ENCODE assay signal across 31 mouse cellular contexts in genomic region chrX:160958593-160959131, GRCm38 (mm10). TPM values are rescaled to one million over a fixed set of nuclear protein-coding genes. Genes with fewer than 3 reads are reported as not detected.
DNase-seq lines count a peak whose midpoint lies in the region; ATAC-seq and TF ChIP-seq lines count a peak whose summit lies in the region.
"Had no signal": no experiment of that assay in that cellular context is flagged by ENCODE, and none has a peak within 500 bp of the region (broad histone marks: within the 10 kb centered on the region; RNA-seq: fewer than 3 reads in every experiment).

No protein-coding gene starts in this region.

- intact Hi-C loops in left cerebral cortex, postnatal 4 days (cut with DNase I) = loop anchor here (10.0 kb wide), 1 partner anchor 64 kb away; no protein-coding TSS in a partner anchor

- no peaks in the 10 kb centered on the region for H3K36me3 ChIP-seq in forebrain, embryonic 13.5 days (ENCODE audit: poor library complexity, severe bottlenecking)
- no peaks in the 10 kb centered on the region for H3K36me3 ChIP-seq in forebrain, embryonic 10.5 days (replicated peaks)
- no peaks in the 10 kb centered on the region for H3K36me3 ChIP-seq in kidney, postnatal 0 days (ENCODE audit: insufficient read depth, low read length)
- H3K36me3 ChIP-seq in stomach, embryonic 14.5 days (ENCODE audit: control insufficient read depth, insufficient read depth, low read length) = no peaks in the 10 kb centered on the region
- H3K36me3 ChIP-seq in stomach, postnatal 0 days (ENCODE audit: control insufficient read depth, insufficient read depth, low read length) = no peaks in the 10 kb centered on the region
- H3K36me3 ChIP-seq: embryonic facial prominence, embryonic 12.5 days; embryonic facial prominence, embryonic 15.5 days; heart, embryonic 10.5 days; heart, embryonic 13.5 days had no signal

- no peaks in the 10 kb centered on the region for H3K9me3 ChIP-seq in forebrain, embryonic 13.5 days (replicated peaks)
- H3K9me3 ChIP-seq in forebrain, embryonic 10.5 days = no peaks in the 10 kb centered on the region
- H3K9me3 ChIP-seq in kidney, postnatal 0 days (replicated peaks; ENCODE audit: low read length) = no peaks in the 10 kb centered on the region
- H3K9me3 ChIP-seq in stomach, embryonic 14.5 days (ENCODE audit: control insufficient read depth, low read depth, low read length) = no peaks in the 10 kb centered on the region
- H3K9me3 ChIP-seq in stomach, postnatal 0 days (ENCODE audit: control insufficient read depth, low read length) = no peaks in the 10 kb centered on the region
- H3K9me3 ChIP-seq: embryonic facial prominence, embryonic 12.5 days; embryonic facial prominence, embryonic 15.5 days; heart, embryonic 10.5 days; heart, embryonic 13.5 days had no signal

- TF ChIP-seq CTCF in kidney, postnatal 0 days (IDR thresholded peaks at IDR 0.05; ENCODE audit: low read depth) = no peak
- TF ChIP-seq CTCF in stomach, postnatal 0 days (IDR thresholded peaks at IDR 0.05; ENCODE audit: low read depth) = no peak

- H3K4me3 ChIP-seq in forebrain, embryonic 13.5 days = no peak overlapping the region
- no peak overlapping the region for H3K4me3 ChIP-seq in forebrain, embryonic 10.5 days
- no peak overlapping the region for H3K4me3 ChIP-seq in kidney, postnatal 0 days (replicated peaks; ENCODE audit: low read depth, low read length)
- H3K4me3 ChIP-seq in stomach, embryonic 14.5 days (ENCODE audit: low read depth, low read length) = no peak overlapping the region
- H3K4me3 ChIP-seq in stomach, postnatal 0 days (ENCODE audit: low read depth, low read length) = no peak overlapping the region
- H3K4me3 ChIP-seq: embryonic facial prominence, embryonic 12.5 days; embryonic facial prominence, embryonic 15.5 days; heart, adult 2 months; heart, embryonic 10.5 days; heart, embryonic 13.5 days had no signal

- ATAC-seq in forebrain, embryonic 13.5 days = peak; percentile 55; the same call in 1 of the 2 replicates
- no peak for ATAC-seq in kidney, postnatal 0 days (replicated peaks; ENCODE audit: low FRiP score, low read depth)
- ATAC-seq in stomach, embryonic 14.5 days (ENCODE audit: insufficient number of reproducible peaks, insufficient read depth, low FRiP score, low read depth) = no peak
- no peak for ATAC-seq in stomach, postnatal 0 days (ENCODE audit: low FRiP score, low TSS enrichment)
- ATAC-seq: activated CD4-positive, CD25-positive, alpha-beta regulatory T cell, adult 4 months; hindbrain, postnatal 0 days; inflammation-experienced regulatory T-cells, adult 6 months had no signal

- WGBS in forebrain, embryonic 13.5 days = 69% methylated on average over 5 of the region's 5 CpGs
- 85% methylated on average over 5 of the region's 5 CpGs for WGBS in forebrain, embryonic 10.5 days
- 63% methylated on average over 5 of the region's 5 CpGs for WGBS in kidney, postnatal 0 days
- 41% methylated on average over 5 of the region's 5 CpGs for WGBS in stomach, embryonic 14.5 days
- 45% methylated on average over 5 of the region's 5 CpGs for WGBS in stomach, postnatal 0 days

- H3K27ac ChIP-seq in forebrain, embryonic 13.5 days = no peak overlapping the region
- no peak overlapping the region for H3K27ac ChIP-seq in forebrain, embryonic 10.5 days
- H3K27ac ChIP-seq in kidney, postnatal 0 days = no peak overlapping the region
- H3K27ac ChIP-seq in stomach, embryonic 14.5 days (ENCODE audit: low read length) = peak overlapping the region; percentile 3; the same call in 1 of the 2 replicates
- H3K27ac ChIP-seq in stomach, postnatal 0 days (replicated peaks) = no peak overlapping the region
- H3K27ac ChIP-seq: embryonic facial prominence, embryonic 12.5 days; embryonic facial prominence, embryonic 15.5 days; heart, adult 2 months; heart, embryonic 10.5 days; heart, embryonic 13.5 days; hindbrain, embryonic 14.5 days; hindbrain, postnatal 0 days had no signal

- DNase-seq in forebrain, embryonic 10.5 days (ENCODE audit: extremely low spot score, low spot score) = no peak
- peak; percentile 8 for DNase-seq in kidney, postnatal 0 days (ENCODE audit: low spot score)
- DNase-seq in kidney, adult 18-20 months = no peak
- no peak for DNase-seq in stomach, postnatal 0 days (ENCODE audit: low spot score)
- DNase-seq in thymus, postnatal 10 days (ENCODE audit: low spot score in 2 of 2) = no peak
- DNase-seq in left cerebral cortex, postnatal 4 days = no peak
- DNase-seq: adrenal gland, adult 8-10 months; adrenal gland, postnatal 25 days; cerebellum, adult 11 months; cerebellum, adult 2 months; cerebellum, adult 9-11 months; cerebellum, postnatal 25 days; gastrocnemius, postnatal 10 days; gastrocnemius, postnatal 36 days; heart, adult 2 months; heart, postnatal 14 days; heart, postnatal 4 days had no signal

- no peak overlapping the region for H3K9ac ChIP-seq in forebrain, embryonic 13.5 days
- no peak overlapping the region for H3K9ac ChIP-seq in kidney, postnatal 0 days (ENCODE audit: low read depth, low read length)
- H3K9ac ChIP-seq in stomach, embryonic 14.5 days (replicated peaks; ENCODE audit: low read depth, low read length) = no peak overlapping the region
- H3K9ac ChIP-seq in stomach, postnatal 0 days (ENCODE audit: low read length) = no peak overlapping the region
- H3K9ac ChIP-seq: embryonic facial prominence, embryonic 12.5 days; embryonic facial prominence, embryonic 15.5 days; heart, embryonic 13.5 days; hindbrain, embryonic 14.5 days had no signal

- H3K4me1 ChIP-seq in forebrain, embryonic 13.5 days = 0 out of 2 replicates have a peak, but pooled peaks cover 5% of the 10 kb centered on the region
- no peaks in the 10 kb centered on the region for H3K4me1 ChIP-seq in forebrain, embryonic 10.5 days
- H3K4me1 ChIP-seq in kidney, postnatal 0 days (replicated peaks; ENCODE audit: insufficient read depth, low read length) = no peaks in the 10 kb centered on the region
- no peaks in the 10 kb centered on the region for H3K4me1 ChIP-seq in stomach, embryonic 14.5 days (ENCODE audit: control insufficient read depth, insufficient read depth, low read length)
- no peaks in the 10 kb centered on the region for H3K4me1 ChIP-seq in stomach, postnatal 0 days (replicated peaks; ENCODE audit: control insufficient read depth, insufficient read depth)
- H3K4me1 ChIP-seq: embryonic facial prominence, embryonic 12.5 days; embryonic facial prominence, embryonic 15.5 days; heart, embryonic 10.5 days; heart, embryonic 13.5 days had no signal

- no peak overlapping the region for H3K4me2 ChIP-seq in forebrain, embryonic 13.5 days
- no peak overlapping the region for H3K4me2 ChIP-seq in kidney, postnatal 0 days (ENCODE audit: low read length)
- no peak overlapping the region for H3K4me2 ChIP-seq in stomach, embryonic 14.5 days (replicated peaks; ENCODE audit: low read depth, low read length)
- no peak overlapping the region for H3K4me2 ChIP-seq in stomach, postnatal 0 days (replicated peaks; ENCODE audit: low read depth)
- H3K4me2 ChIP-seq: embryonic facial prominence, embryonic 12.5 days; embryonic facial prominence, embryonic 15.5 days; heart, embryonic 13.5 days; hindbrain, embryonic 14.5 days had no signal

- TF ChIP-seq EP300 in stomach, postnatal 0 days (optimal IDR thresholded peaks at IDR 0.05) = no peak

- H3K27me3 ChIP-seq in forebrain, embryonic 13.5 days = no peaks in the 10 kb centered on the region
- H3K27me3 ChIP-seq in forebrain, embryonic 10.5 days (ENCODE audit: poor library complexity, severe bottlenecking) = peaks cover 46% of the 10 kb centered on the region
- no peaks in the 10 kb centered on the region for H3K27me3 ChIP-seq in kidney, postnatal 0 days (ENCODE audit: insufficient read depth, low read length)
- no peaks in the 10 kb centered on the region for H3K27me3 ChIP-seq in stomach, embryonic 14.5 days (ENCODE audit: control insufficient read depth, insufficient read depth, low read length)
- no peaks in the 10 kb centered on the region for H3K27me3 ChIP-seq in stomach, postnatal 0 days (ENCODE audit: control insufficient read depth, insufficient read depth, low read length)
- H3K27me3 ChIP-seq: embryonic facial prominence, embryonic 15.5 days; heart, embryonic 13.5 days had no signal

RNA-seq across cellular contexts. Expression of gene Cdkl5, which starts 35.8 kb away (rescaled TPM):
- 4.3 and 4.8 TPM in 2 replicates for polyA plus RNA-seq in forebrain, embryonic 13.5 days (2015; fragmentation: Nextera tagmentation; extraction: Ambion mirVana)
- polyA plus RNA-seq in forebrain, embryonic 10.5 days (2016; fragmentation: Nextera tagmentation; extraction: Ambion mirVana) = 3.0 and 3.2 TPM in 2 replicates
- 1.5 and 1.8 TPM in 2 replicates for polyA plus RNA-seq in kidney, postnatal 0 days (2015; fragmentation: Nextera tagmentation; extraction: Ambion mirVana)
- polyA plus RNA-seq in stomach, embryonic 14.5 days (2014; fragmentation: Nextera tagmentation; extraction: Ambion mirVana) = 6.0 and 6.2 TPM in 2 replicates
- polyA plus RNA-seq in stomach, postnatal 0 days (2015; fragmentation: Nextera tagmentation; extraction: Ambion mirVana) = 0.98 and 1.2 TPM in 2 replicates
- 10 to 100 TPM; 86.2 to 94.6 TPM for total RNA-seq in left cerebral cortex, postnatal 4 days (2021)

RNA-seq across cellular contexts. Expression of gene Gja6, which starts 51.8 kb away (rescaled TPM):
- polyA plus RNA-seq in forebrain, embryonic 13.5 days (2015; fragmentation: Nextera tagmentation; extraction: Ambion mirVana) = 0.10 and 0.11 TPM in 2 replicates
- 0.31 and 0.34 TPM in 2 replicates for polyA plus RNA-seq in forebrain, embryonic 10.5 days (2016; fragmentation: Nextera tagmentation; extraction: Ambion mirVana)
- 0.13 and 0.19 TPM in 2 replicates for polyA plus RNA-seq in kidney, postnatal 0 days (2015; fragmentation: Nextera tagmentation; extraction: Ambion mirVana)
- 0.27 and 0.45 TPM in 2 replicates for polyA plus RNA-seq in stomach, embryonic 14.5 days (2014; fragmentation: Nextera tagmentation; extraction: Ambion mirVana)
- polyA plus RNA-seq in stomach, postnatal 0 days (2015; fragmentation: Nextera tagmentation; extraction: Ambion mirVana) = 0.05 and 0.12 TPM in 2 replicates
- total RNA-seq in left cerebral cortex, postnatal 4 days (2021) = 1 to 10 TPM; 1.9 to 2.0 TPM
- total RNA-seq: common myeloid progenitor, adult 5-6 weeks; gastrocnemius, adult 18-20 months; gastrocnemius, postnatal 36 days; granulocyte monocyte progenitor cell, adult 5-6 weeks had no signal
- polyA plus RNA-seq: activated CD4-positive, CD25-positive, alpha-beta regulatory T cell, adult 4 months; embryonic facial prominence, embryonic 12.5 days; heart, adult 2 months; heart, embryonic 16.5 days; inflammation-experienced regulatory T-cells, adult 6 months had no signal
